Mouse (Mus musculus): ENCODE results near the gene Metap2. TPM values are rescaled to one million over a fixed set of nuclear protein-coding genes. Genes with fewer than 3 reads are reported as not detected.

Gene Metap2
- polyA plus RNA-seq, 1 experiment from 2014 or later = 138 TPM

DNA sequence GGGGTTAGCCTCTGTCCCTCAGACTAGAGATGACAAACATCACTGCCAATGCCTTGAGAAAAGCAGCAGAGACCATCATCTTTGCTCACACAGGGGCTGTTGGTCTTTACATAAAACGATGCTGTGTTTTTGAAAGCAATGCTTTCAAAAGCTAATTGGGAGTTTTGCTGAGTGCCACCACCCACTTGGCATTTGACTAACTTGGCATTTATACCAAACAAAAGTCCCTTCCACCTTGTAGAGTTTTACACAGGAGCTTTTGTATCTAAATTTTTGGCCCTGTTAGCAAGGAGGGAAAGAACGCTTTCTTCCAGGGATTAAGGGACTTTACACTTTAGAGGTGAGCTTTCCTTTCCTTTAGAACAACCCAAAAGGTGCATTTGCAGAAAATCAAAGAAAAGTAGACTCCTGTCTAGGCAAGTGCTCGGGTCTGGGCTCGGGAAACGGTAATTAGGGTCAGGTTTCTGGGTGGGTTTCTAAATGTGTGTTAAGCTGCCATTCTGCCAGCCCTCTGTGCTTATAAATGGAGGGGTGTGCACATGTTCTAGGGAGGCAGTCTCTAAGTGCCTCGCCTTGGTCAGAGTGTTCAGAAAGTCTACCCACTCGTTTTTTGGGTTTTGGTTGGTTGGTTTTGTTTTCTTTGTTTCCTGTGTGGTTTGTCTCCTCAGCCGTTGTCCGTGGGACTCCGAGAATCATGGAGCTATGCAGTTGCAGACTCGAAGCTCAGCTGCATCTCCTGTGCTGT is 18.8 kb upstream of the Metap2 start:
- ATAC-seq = no peak
- no peaks in the 10 kb centered on the region for H3K36me3 ChIP-seq (ENCODE audit: control insufficient read depth, insufficient read depth, low read length)
- no peaks in the 10 kb centered on the region for H3K9me3 ChIP-seq (ENCODE audit: control insufficient read depth, low read length)
- 39% methylated on average over 11 of the region's 11 CpGs for WGBS
- H3K27ac ChIP-seq (ENCODE audit: low read depth, low read length) = no peak overlapping the region; the same call in 1 of the 2 replicates
- no peak overlapping the region for H3K9ac ChIP-seq (ENCODE audit: low read depth, low read length)
- H3K4me3 ChIP-seq (ENCODE audit: low read length) = no peak overlapping the region
- peak overlapping the region; percentile 2; the same call in 1 of the 2 replicates for H3K4me2 ChIP-seq (ENCODE audit: low read length)
- H3K27me3 ChIP-seq (replicated peaks; ENCODE audit: control insufficient read depth, insufficient read depth, low read length) = no peaks in the 10 kb centered on the region
- no peaks in the 10 kb centered on the region for H3K4me1 ChIP-seq (ENCODE audit: control insufficient read depth, insufficient read depth, low read depth, low read length)

DNA sequence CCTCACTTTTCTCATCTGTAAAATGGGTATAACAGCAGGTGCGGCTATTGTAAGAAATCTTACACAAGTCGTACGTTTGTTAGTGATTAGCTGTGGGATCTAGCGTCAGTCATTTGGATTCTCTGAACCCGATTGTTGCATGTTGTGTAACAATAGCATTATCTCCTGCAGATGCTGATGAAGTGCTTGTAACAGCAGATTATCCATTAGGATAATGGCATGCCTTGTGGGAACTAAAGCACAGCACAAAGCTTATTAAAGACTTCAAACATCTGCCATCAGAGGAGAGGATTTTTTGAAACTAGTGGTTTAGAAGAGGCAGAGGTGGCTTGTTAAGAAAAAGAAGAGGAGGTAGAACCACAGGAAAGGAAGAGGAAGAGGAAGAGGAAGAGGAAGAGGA is 16.6 kb upstream of the Metap2 start:
- Histone ChIP-seq H3K27me3 (replicated peaks; ENCODE audit: control insufficient read depth, insufficient read depth, low read length) (no peaks in the 10 kb centered on the region), H3K9ac (ENCODE audit: low read depth, low read length) (no peak overlapping the region), H3K27ac (ENCODE audit: low read depth, low read length) (no peak overlapping the region), H3K4me1 (ENCODE audit: control insufficient read depth, insufficient read depth, low read depth, low read length) (no peaks in the 10 kb centered on the region), H3K9me3 (ENCODE audit: control insufficient read depth, low read length) (no peaks in the 10 kb centered on the region), H3K4me3 (ENCODE audit: low read length) (no peak overlapping the region), H3K4me2 (ENCODE audit: low read length) (no peak overlapping the region), H3K36me3 (ENCODE audit: control insufficient read depth, insufficient read depth, low read length) (no peaks in the 10 kb centered on the region)
- no peak for ATAC-seq
- WGBS = 73% methylated on average over 5 of the region's 5 CpGs

DNA sequence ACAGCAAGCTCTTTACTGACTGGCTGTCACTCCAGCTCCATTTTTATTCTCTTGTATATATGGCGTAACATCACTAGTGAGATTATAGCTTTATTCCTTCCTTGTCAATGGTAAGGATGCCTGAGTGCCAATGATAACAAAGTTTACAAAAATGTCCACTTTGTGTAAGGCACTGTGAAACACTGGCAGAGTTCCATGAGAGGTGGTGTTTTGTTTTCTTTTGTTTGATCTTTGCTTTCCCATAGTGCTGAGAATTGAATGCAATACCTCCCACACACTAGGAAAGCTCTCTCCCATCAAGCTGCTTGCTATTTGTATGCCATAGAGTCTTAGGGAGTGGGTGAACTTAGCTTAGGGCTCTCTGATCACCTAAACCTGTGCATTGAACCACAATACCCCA is 16.0 kb upstream of the Metap2 start:
- H3K9ac ChIP-seq (ENCODE audit: low read depth, low read length) = no peak overlapping the region
- H3K36me3 ChIP-seq (ENCODE audit: control insufficient read depth, insufficient read depth, low read length) = no peaks in the 10 kb centered on the region
- no peak overlapping the region for H3K4me3 ChIP-seq (ENCODE audit: low read length)
- no peaks in the 10 kb centered on the region for H3K4me1 ChIP-seq (ENCODE audit: control insufficient read depth, insufficient read depth, low read depth, low read length)
- ATAC-seq = no peak
- no peak overlapping the region for H3K27ac ChIP-seq (ENCODE audit: low read depth, low read length)
- no peak overlapping the region for H3K4me2 ChIP-seq (ENCODE audit: low read length)
- 93% methylated on average over 1 of the region's 1 CpGs for WGBS
- no peaks in the 10 kb centered on the region for H3K9me3 ChIP-seq (ENCODE audit: control insufficient read depth, low read length)
- no peaks in the 10 kb centered on the region for H3K27me3 ChIP-seq (replicated peaks; ENCODE audit: control insufficient read depth, insufficient read depth, low read length)

DNA sequence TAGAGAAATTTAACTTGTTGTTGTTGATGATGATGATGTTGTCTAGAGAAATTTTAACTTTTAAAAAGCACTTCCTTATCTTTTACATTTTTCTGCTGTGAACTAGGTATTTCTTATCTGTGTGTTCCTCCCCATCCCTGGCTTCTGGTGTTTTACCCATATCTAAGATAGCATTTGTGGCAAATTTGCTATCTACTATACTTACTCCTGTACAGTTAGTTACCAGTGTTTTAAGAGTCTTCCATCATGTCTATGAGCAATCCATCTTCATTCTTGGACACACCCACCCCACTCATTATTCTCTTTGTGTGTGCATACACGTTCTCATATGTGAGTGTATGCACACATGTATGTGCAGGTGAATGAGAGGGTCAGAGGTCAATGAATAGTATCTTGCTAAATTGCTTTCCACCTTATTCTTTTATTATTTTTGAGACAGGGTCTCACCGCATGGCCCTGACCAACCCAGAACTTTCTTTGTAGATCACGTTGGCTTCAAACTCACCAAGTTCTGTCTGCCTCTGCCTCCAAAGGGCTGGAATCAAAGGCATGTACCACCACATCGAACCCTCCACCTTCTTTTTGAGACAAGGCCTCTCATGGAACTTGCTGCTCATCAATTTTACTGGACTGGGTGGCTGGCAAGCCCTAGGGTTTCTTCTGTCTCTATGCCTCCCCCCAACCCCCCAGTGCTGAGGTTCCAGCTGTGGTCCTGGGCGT is 15.4 kb upstream of the Metap2 start:
- Histone ChIP-seq H3K9ac (ENCODE audit: low read depth, low read length) (no peak overlapping the region), H3K4me1 (ENCODE audit: control insufficient read depth, insufficient read depth, low read depth, low read length) (no peaks in the 10 kb centered on the region), H3K9me3 (ENCODE audit: control insufficient read depth, low read length) (no peaks in the 10 kb centered on the region), H3K27ac (ENCODE audit: low read depth, low read length) (no peak overlapping the region), H3K4me3 (ENCODE audit: low read length) (no peak overlapping the region), H3K27me3 (replicated peaks; ENCODE audit: control insufficient read depth, insufficient read depth, low read length) (no peaks in the 10 kb centered on the region), H3K4me2 (ENCODE audit: low read length) (no peak overlapping the region), H3K36me3 (ENCODE audit: control insufficient read depth, insufficient read depth, low read length) (no peaks in the 10 kb centered on the region)
- WGBS = 87% methylated on average over 5 of the region's 5 CpGs
- ATAC-seq = no peak

DNA sequence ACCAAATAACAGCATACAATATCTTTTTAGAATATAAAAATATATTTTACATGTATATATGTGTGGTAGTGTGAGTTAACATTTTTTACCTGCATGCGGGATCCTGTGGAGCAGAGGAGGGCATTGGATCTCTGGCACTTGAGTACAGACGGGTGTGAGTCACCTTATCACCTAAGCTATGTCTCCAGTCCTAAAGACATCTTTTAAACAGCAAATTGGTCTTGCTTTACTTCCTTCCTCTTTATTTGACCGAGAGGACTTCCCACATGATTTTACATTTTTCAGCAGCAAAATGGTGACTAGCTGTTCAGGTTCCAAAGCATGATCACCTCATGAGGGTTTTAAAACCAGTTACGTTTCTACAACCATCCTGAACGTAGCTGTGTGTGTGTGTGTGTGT is 14.4 kb upstream of the Metap2 start:
- Histone ChIP-seq H3K4me2 (ENCODE audit: low read length) (no peak overlapping the region), H3K36me3 (ENCODE audit: control insufficient read depth, insufficient read depth, low read length) (no peaks in the 10 kb centered on the region), H3K9ac (ENCODE audit: low read depth, low read length) (no peak overlapping the region), H3K4me1 (ENCODE audit: control insufficient read depth, insufficient read depth, low read depth, low read length) (no peaks in the 10 kb centered on the region), H3K27me3 (replicated peaks; ENCODE audit: control insufficient read depth, insufficient read depth, low read length) (no peaks in the 10 kb centered on the region), H3K4me3 (ENCODE audit: low read length) (no peak overlapping the region), H3K27ac (ENCODE audit: low read depth, low read length) (no peak overlapping the region), H3K9me3 (ENCODE audit: control insufficient read depth, low read length) (no peaks in the 10 kb centered on the region)
- 83% methylated on average over 5 of the region's 5 CpGs for WGBS
- no peak for ATAC-seq

DNA sequence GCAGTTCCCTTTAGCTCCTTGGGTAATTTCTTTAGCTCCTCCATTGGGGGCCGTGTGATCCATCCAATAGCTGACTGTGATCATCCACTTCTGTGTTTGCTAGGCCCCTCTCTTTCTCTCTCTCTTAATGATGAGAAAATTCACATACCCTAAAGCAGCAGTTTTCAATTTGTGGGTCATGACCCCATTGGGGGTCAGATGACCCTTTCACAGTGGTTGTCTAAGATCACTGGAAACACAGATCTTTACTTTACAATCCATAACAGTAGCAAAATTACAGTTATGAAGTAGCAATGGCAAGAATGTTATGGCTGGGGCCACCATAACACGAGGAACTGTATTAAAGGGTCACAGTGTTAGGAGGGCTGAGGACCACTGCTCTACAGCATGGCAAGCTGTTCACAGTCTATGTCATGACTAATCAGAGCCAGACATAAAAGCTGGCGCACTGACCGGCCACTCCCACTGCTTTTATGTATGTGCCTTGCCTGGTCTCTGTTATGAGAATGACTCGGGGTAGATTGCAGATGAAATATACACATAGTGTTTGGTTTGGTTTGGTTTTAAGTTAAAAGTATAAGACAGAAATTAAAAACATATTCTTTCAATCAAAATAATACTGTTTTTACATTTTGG is 13.0 kb upstream of the Metap2 start:
- no peaks in the 10 kb centered on the region for H3K4me1 ChIP-seq (ENCODE audit: control insufficient read depth, insufficient read depth, low read depth, low read length)
- H3K4me2 ChIP-seq (ENCODE audit: low read length) = no peak overlapping the region
- H3K27ac ChIP-seq (ENCODE audit: low read depth, low read length) = no peak overlapping the region
- WGBS = 79% methylated on average over 5 of the region's 5 CpGs
- H3K9me3 ChIP-seq (ENCODE audit: control insufficient read depth, low read length) = no peaks in the 10 kb centered on the region
- H3K27me3 ChIP-seq (replicated peaks; ENCODE audit: control insufficient read depth, insufficient read depth, low read length) = no peaks in the 10 kb centered on the region
- H3K36me3 ChIP-seq (ENCODE audit: control insufficient read depth, insufficient read depth, low read length) = no peaks in the 10 kb centered on the region
- ATAC-seq = no peak
- no peak overlapping the region for H3K4me3 ChIP-seq (ENCODE audit: low read length)
- no peak overlapping the region for H3K9ac ChIP-seq (ENCODE audit: low read depth, low read length)

DNA sequence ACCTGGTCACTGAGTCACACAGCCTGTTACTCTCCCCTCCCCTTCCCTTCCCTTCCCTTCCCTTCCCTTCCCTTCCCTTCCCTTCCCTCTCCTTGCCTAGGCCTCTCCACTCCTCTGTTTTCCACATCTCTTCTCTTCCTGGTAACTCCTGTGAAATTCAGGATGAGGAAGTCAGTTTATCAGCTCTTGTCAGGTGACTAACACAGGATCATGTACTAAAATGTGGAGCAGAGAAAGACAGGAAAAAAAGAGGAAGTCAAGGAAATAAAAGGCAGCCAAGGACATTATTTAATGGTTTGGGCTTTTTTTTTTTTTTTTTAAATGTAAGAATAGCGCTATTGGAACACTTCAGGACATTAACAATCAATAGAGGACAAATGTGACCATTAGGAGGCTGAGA is 12.1 kb upstream of the Metap2 start:
- no peak overlapping the region for H3K27ac ChIP-seq (ENCODE audit: low read depth, low read length)
- 94% methylated on average over 1 of the region's 1 CpGs for WGBS
- no peak for ATAC-seq
- H3K9ac ChIP-seq (ENCODE audit: low read depth, low read length) = no peak overlapping the region
- H3K36me3 ChIP-seq (ENCODE audit: control insufficient read depth, insufficient read depth, low read length) = no peaks in the 10 kb centered on the region
- H3K9me3 ChIP-seq (ENCODE audit: control insufficient read depth, low read length) = no peaks in the 10 kb centered on the region
- H3K4me2 ChIP-seq (ENCODE audit: low read length) = no peak overlapping the region
- H3K4me3 ChIP-seq (ENCODE audit: low read length) = no peak overlapping the region
- no peaks in the 10 kb centered on the region for H3K27me3 ChIP-seq (replicated peaks; ENCODE audit: control insufficient read depth, insufficient read depth, low read length)
- H3K4me1 ChIP-seq (ENCODE audit: control insufficient read depth, insufficient read depth, low read depth, low read length) = no peaks in the 10 kb centered on the region

DNA sequence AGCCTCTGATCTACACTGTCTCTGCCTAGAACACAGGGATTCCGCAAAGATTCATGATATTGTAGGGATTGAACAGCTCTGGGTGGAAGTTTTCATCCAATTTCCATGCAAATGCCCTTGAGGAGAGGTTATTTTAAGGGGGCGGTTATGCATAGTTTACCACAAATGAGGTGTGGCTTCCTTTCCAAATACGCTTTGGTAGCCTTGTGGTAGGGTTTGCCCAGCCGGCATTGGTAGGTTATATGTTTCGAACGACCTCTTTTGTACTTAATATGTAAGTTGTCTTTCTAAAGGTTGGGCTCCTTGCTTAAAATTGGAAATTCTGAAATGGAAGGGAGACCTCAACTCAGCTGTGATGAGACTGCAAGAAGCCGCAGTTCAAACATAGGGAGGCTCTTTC is 11.6 kb upstream of the Metap2 start:
- H3K4me1 ChIP-seq (ENCODE audit: control insufficient read depth, insufficient read depth, low read depth, low read length) = no peaks in the 10 kb centered on the region
- no peaks in the 10 kb centered on the region for H3K9me3 ChIP-seq (ENCODE audit: control insufficient read depth, low read length)
- H3K4me2 ChIP-seq (ENCODE audit: low read length) = no peak overlapping the region
- no peak overlapping the region for H3K9ac ChIP-seq (ENCODE audit: low read depth, low read length)
- WGBS = 94% methylated on average over 7 of the region's 7 CpGs
- H3K36me3 ChIP-seq (ENCODE audit: control insufficient read depth, insufficient read depth, low read length) = no peaks in the 10 kb centered on the region
- ATAC-seq = no peak
- no peaks in the 10 kb centered on the region for H3K27me3 ChIP-seq (replicated peaks; ENCODE audit: control insufficient read depth, insufficient read depth, low read length)
- H3K27ac ChIP-seq (ENCODE audit: low read depth, low read length) = no peak overlapping the region
- H3K4me3 ChIP-seq (ENCODE audit: low read length) = no peak overlapping the region

DNA sequence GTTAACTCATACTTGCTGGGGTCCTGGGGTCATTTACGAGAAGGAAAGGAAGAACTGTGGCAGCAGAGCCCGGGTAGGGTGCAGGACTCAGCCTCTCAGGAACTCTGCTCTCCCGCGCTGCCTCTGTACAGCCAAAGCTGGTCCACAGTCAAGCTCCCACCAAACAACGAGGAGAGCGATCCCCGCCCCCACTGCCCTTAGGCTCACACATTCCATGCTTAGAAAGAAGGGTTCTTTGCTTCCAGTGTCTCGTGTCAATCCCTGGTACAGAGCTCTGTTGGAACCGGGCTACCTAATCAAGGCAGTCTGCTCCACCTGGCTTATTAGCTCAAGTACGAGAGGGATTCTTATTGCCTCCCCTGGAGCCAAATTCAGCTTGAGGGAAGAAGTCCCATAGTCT is 10.5 kb upstream of the Metap2 start:
- Histone ChIP-seq H3K9me3 (ENCODE audit: control insufficient read depth, low read length) (no peaks in the 10 kb centered on the region), H3K36me3 (ENCODE audit: control insufficient read depth, insufficient read depth, low read length) (no peaks in the 10 kb centered on the region), H3K9ac (ENCODE audit: low read depth, low read length) (no peak overlapping the region), H3K4me1 (ENCODE audit: control insufficient read depth, insufficient read depth, low read depth, low read length) (no peaks in the 10 kb centered on the region), H3K4me2 (ENCODE audit: low read length) (no peak overlapping the region), H3K27ac (ENCODE audit: low read depth, low read length) (no peak overlapping the region), H3K27me3 (replicated peaks; ENCODE audit: control insufficient read depth, insufficient read depth, low read length) (no peaks in the 10 kb centered on the region), H3K4me3 (ENCODE audit: low read length) (no peak overlapping the region)
- 72% methylated on average over 10 of the region's 10 CpGs for WGBS
- ATAC-seq = no peak

Data from hindbrain, embryonic 16.5 days (tissue).